Mouse (Mus musculus) kidney, adult 2 months (tissue): ENCODE data around the gene Epb41l3.

ENCODE experiments used
- CTCF ChIP-seq: fragments of 200-500 bp; conservative IDR thresholded peaks from 2 replicates; pipeline ENCODE4 v1.5.1; 2011; ENCODE audit warnings: low read depth, mild to moderate bottlenecking, control low read depth, low read length, moderate library complexity, mixed read lengths; ENCODE audit not compliant: insufficient read depth, insufficient read length
- POLR2A ChIP-seq: fragments of 200-500 bp; IDR thresholded peaks from one replicate; pipeline ENCODE4 v1.6.1; 2011; ENCODE audit warnings: low read depth, low read length, control low read depth

GRCm38 (mm10) chr17:69060388-69060787 lies 15.1 kb upstream of the Epb41l3 start:
- TF ChIP-seq CTCF (no peak), POLR2A (no peak)
